Mouse (Mus musculus) heart, adult 2 months (tissue): Measurements from ENCODE around the gene Cdx4. TPM values are rescaled to one million over a fixed set of nuclear protein-coding genes. Genes with fewer than 3 reads are reported as not detected.

Source experiments
- DNase-seq, 2 experiments: peaks; one replicate each; pipeline ENCODE4 v3.0.0; 2021
- H3K27ac ChIP-seq: fragments of 200-600 bp; 2 replicates; pipeline ENCODE4 v1.8.1; 2022
- H3K27me3 ChIP-seq: fragments of 200-500 bp; 2 replicates; pipeline ENCODE4 v1.6.1; 2012; ENCODE audit warnings: mild to moderate bottlenecking, low read length, inconsistent platforms, mixed read lengths; ENCODE audit not compliant: control insufficient read depth, insufficient read depth
- H3K36me3 ChIP-seq: fragments of 200-500 bp; 2 replicates; pipeline ENCODE4 v1.6.1; 2012; ENCODE audit warnings: low read length, inconsistent platforms; ENCODE audit not compliant: control insufficient read depth, insufficient read depth
- H3K4me1 ChIP-seq: fragments of 200-500 bp; 2 replicates; pipeline ENCODE4 v1.6.1; 2011; ENCODE audit warnings: low read length; ENCODE audit not compliant: control insufficient read depth, insufficient read depth
- H3K4me3 ChIP-seq: fragments of 200-600 bp; 2 replicates; pipeline ENCODE4 v1.8.1; 2022
- H3K79me2 ChIP-seq: fragments of 200-500 bp; replicated peaks from 2 replicates; pipeline ENCODE4 v1.6.1; 2012; ENCODE audit warnings: mild to moderate bottlenecking, inconsistent platforms, low read length, moderate library complexity, mixed read lengths; ENCODE audit not compliant: control insufficient read depth, insufficient read depth
- H3K9ac ChIP-seq: fragments of 200-500 bp; 2 replicates; pipeline ENCODE4 v1.6.1; 2012; ENCODE audit warnings: low read depth, mild to moderate bottlenecking, control low read depth, inconsistent platforms, low read length, mixed read lengths
- CTCF ChIP-seq: fragments of 200-600 bp; IDR thresholded peaks from 2 replicates; pipeline ENCODE4 v1.8.1; 2022; ENCODE audit warnings: antibody characterized with exemption, mild to moderate bottlenecking, moderate library complexity
- EP300 ChIP-seq: fragments of 200-500 bp; IDR thresholded peaks from 2 replicates; pipeline ENCODE4 v1.6.1; 2011; ENCODE audit warnings: low read depth, low read length, control low read depth; ENCODE audit not compliant: insufficient read depth
- POLR2A ChIP-seq: fragments of 200-500 bp; IDR thresholded peaks from 2 replicates; pipeline ENCODE4 v1.6.1; 2011; ENCODE audit warnings: mild to moderate bottlenecking, low read depth, low read length, control low read depth; ENCODE audit not compliant: insufficient read depth
- WGBS: fragments of 180-500 bp; shearing (Covaris S2); methylation state at CpG from one replicate; pipeline ENCODE4 v1.1.7; 2018; 5-methylcytosine and 5-hydroxymethylcytosine counted together
- intact Hi-C: fragments of 180-260 bp; cut with DNase I; formaldehyde crosslinking; loops from one replicate; pipeline ENCODE4 v1.15.1; 2025
- polyA plus RNA-seq: library from polyadenylated mRNA; depleted of rRNA; stranded (reverse); fragments of >200 nt; gene quantifications from 2 replicates; pipeline ENCODE4 v1.2.3, GENCODE M21; 2012; rRNA removed
- total RNA-seq, 2 experiments: library from RNA; stranded (reverse); gene quantifications; 2 replicates each; pipeline ENCODE4 v1.2.3; 2021

The Cdx4 gene
- total and polyA plus RNA-seq, 3 experiments: not detected

DNA sequence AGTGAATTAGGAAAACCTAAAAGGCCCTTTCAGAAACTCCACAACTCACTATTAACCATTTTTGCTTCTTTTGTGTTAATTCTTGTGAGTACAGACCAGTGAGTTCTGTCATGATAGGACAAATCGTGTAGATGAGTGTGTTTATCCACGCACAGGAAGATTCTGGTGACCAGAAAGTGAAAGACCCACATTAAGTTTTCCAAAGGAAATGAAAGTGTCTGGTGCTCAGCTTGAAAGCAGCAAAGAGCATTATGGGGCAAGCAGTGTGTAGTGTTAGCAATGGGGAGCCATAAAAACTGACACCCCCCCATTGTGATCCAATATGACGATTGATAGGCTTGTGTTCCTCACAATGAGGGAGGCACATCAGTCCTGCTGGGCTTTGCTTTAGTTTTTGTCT, 47.5 kb downstream of the Cdx4 start:
- Histone ChIP-seq H3K9ac (no peak overlapping the region), H3K36me3 (no peaks in the 10 kb centered on the region), H3K4me3 (no peak overlapping the region), H3K79me2 (no peaks in the 10 kb centered on the region), H3K4me1 (no peaks in the 10 kb centered on the region), H3K27me3 (no peaks in the 10 kb centered on the region), H3K27ac (no peak overlapping the region)
- intact Hi-C loops: no loop called here
- 66% methylated on average over 3 of the region's 3 CpGs for WGBS
- DNase-seq: no peak
- TF ChIP-seq CTCF: no peak
- TF ChIP-seq EP300: no peak
- TF ChIP-seq POLR2A: no peak

GRCm38 (mm10) chrX:103371221-103371620, 50.0 kb downstream of the Cdx4 start:
- no peaks in the 10 kb centered on the region for H3K79me2 ChIP-seq
- H3K36me3 ChIP-seq: no peaks in the 10 kb centered on the region
- no peak for DNase-seq
- TF ChIP-seq CTCF (no peak), POLR2A (no peak), EP300 (no peak)
- H3K4me1 ChIP-seq: no peaks in the 10 kb centered on the region
- H3K27me3 ChIP-seq: no peaks in the 10 kb centered on the region
- no peak overlapping the region for H3K9ac ChIP-seq
- no peak overlapping the region for H3K27ac ChIP-seq
- H3K4me3 ChIP-seq: no peak overlapping the region
- WGBS: 37% methylated on average over 2 of the region's 2 CpGs
- intact Hi-C loops: loop anchor here (1.0 kb wide), 2 partner anchors 97 to 111 kb away; no protein-coding TSS in a partner anchor

- no peak for DNase-seq
- intact Hi-C loops: loop anchor here (1.0 kb wide), 2 partner anchors 97 to 111 kb away; no protein-coding TSS in a partner anchor
- Histone ChIP-seq H3K27ac (no peak overlapping the region), H3K79me2 (no peaks in the 10 kb centered on the region), H3K27me3 (no peaks in the 10 kb centered on the region), H3K9ac (no peak overlapping the region), H3K4me1 (no peaks in the 10 kb centered on the region), H3K36me3 (no peaks in the 10 kb centered on the region), H3K4me3 (no peak overlapping the region)
- WGBS: 27% methylated on average over 2 of the region's 2 CpGs
- TF ChIP-seq EP300 (no peak), CTCF (peak; percentile 72), POLR2A (no peak)
Measured at GRCm38 (mm10) chrX:103371627-103372026, 50.4 kb downstream of the Cdx4 start.

GRCm38 (mm10) chrX:103374250-103374649, 53.1 kb downstream of the Cdx4 start:
- intact Hi-C loops: no loop called here
- Histone ChIP-seq H3K27ac (no peak overlapping the region), H3K27me3 (no peaks in the 10 kb centered on the region), H3K36me3 (no peaks in the 10 kb centered on the region), H3K79me2 (no peaks in the 10 kb centered on the region), H3K9ac (no peak overlapping the region), H3K4me1 (no peaks in the 10 kb centered on the region), H3K4me3 (no peak overlapping the region)
- peak; percentile 62 for TF ChIP-seq CTCF
- TF ChIP-seq EP300: no peak
- DNase-seq: peak in 1 of 2 experiments; percentile 2
- 74% methylated on average over 5 of the region's 5 CpGs for WGBS

Other genes with a start within 250 kb of the Cdx4 start
- gene Nap1l2, start 134.8 kb upstream of the Cdx4 start, total RNA-seq: not detected
- gene Nap1l2, start 134.8 kb upstream of the Cdx4 start, polyA plus RNA-seq: not detected in 2 replicates
- under 1 TPM; 0.61 to 0.76 TPM for gene Chic1, start 35.1 kb downstream of the Cdx4 start, total RNA-seq
- gene Chic1, start 35.1 kb downstream of the Cdx4 start, polyA plus RNA-seq: 0.21 and 0.64 TPM in 2 replicates
- not detected for gene Tsx, start 93.1 kb downstream of the Cdx4 start, total RNA-seq
- gene Tsx, start 93.1 kb downstream of the Cdx4 start, polyA plus RNA-seq: 0.38 TPM in 1 of 2 replicates, not detected in the other
- not detected for gene Gm26992, start 100.6 kb downstream of the Cdx4 start, total RNA-seq
- gene Gm26992, start 100.6 kb downstream of the Cdx4 start, polyA plus RNA-seq: 0.67 TPM in 1 of 2 replicates, not detected in the other